Mouse (Mus musculus): ENCODE measurements around the gene Eml2. TPM values are rescaled to one million over a fixed set of nuclear protein-coding genes. Genes with fewer than 3 reads are reported as not detected.

Eml2 gene
- polyA plus RNA-seq, 1 experiment from 2014 or later = 1.9 TPM

- no peak for ATAC-seq (replicated peaks; ENCODE audit: low FRiP score, low TSS enrichment, low read depth)
- H3K9ac ChIP-seq (ENCODE audit: low read length) = no peak within 1 kb of the TSS
- no peak within 1 kb of the TSS for H3K4me3 ChIP-seq (ENCODE audit: low read depth, low read length)
- H3K4me2 ChIP-seq (ENCODE audit: low read length) = peak within 1 kb of the TSS; percentile 33
- H3K27ac ChIP-seq (ENCODE audit: low read depth) = no peak within 1 kb of the TSS
- no peak for DNase-seq (ENCODE audit: low spot score)
- peaks cover 22% of the 10 kb centered on the region for H3K4me1 ChIP-seq (replicated peaks; ENCODE audit: control insufficient read depth, insufficient read depth, low read length)
- H3K27me3 ChIP-seq (replicated peaks; ENCODE audit: control insufficient read depth, insufficient read depth, low read length) = peaks cover 8% of the 10 kb centered on the region; the same call in 1 of the 2 replicates
- 10% methylated on average over 14 of the region's 14 CpGs for WGBS
- H3K36me3 ChIP-seq (ENCODE audit: control insufficient read depth, insufficient read depth, low read length) = no peaks in the 10 kb centered on the region
- H3K9me3 ChIP-seq (ENCODE audit: control insufficient read depth, low read length) = no peaks in the 10 kb centered on the region
These were observed 10.4 kb upstream of the Eml2 start, which contains the start of gene Gipr for GRCm38 (mm10) chr7:19165656-19166423. TSS of gene Gipr (minus strand) at chr7:19166127.

GRCm38 (mm10) chr7:19166990-19167389 lies 9.2 kb upstream of the Eml2 start:
- Histone ChIP-seq H3K4me2 (ENCODE audit: low read length) (no peak overlapping the region), H3K4me1 (replicated peaks; ENCODE audit: control insufficient read depth, insufficient read depth, low read length) (peaks cover 22% of the 10 kb centered on the region), H3K9ac (ENCODE audit: low read length) (no peak overlapping the region), H3K4me3 (ENCODE audit: low read depth, low read length) (no peak overlapping the region), H3K27ac (ENCODE audit: low read depth) (no peak overlapping the region), H3K9me3 (ENCODE audit: control insufficient read depth, low read length) (no peaks in the 10 kb centered on the region), H3K36me3 (ENCODE audit: control insufficient read depth, insufficient read depth, low read length) (no peaks in the 10 kb centered on the region), H3K27me3 (replicated peaks; ENCODE audit: control insufficient read depth, insufficient read depth, low read length) (peaks cover 8% of the 10 kb centered on the region; the same call in 1 of the 2 replicates)
- no peak for ATAC-seq (replicated peaks; ENCODE audit: low FRiP score, low TSS enrichment, low read depth)
- DNase-seq (ENCODE audit: low spot score) = no peak
- WGBS = 89% methylated on average over 3 of the region's 3 CpGs

- ATAC-seq (replicated peaks; ENCODE audit: low FRiP score, low TSS enrichment, low read depth) = no peak
- Histone ChIP-seq H3K4me2 (ENCODE audit: low read length) (no peak overlapping the region), H3K4me3 (ENCODE audit: low read depth, low read length) (no peak overlapping the region), H3K4me1 (replicated peaks; ENCODE audit: control insufficient read depth, insufficient read depth, low read length) (peaks cover 29% of the 10 kb centered on the region), H3K9ac (ENCODE audit: low read length) (no peak overlapping the region), H3K27me3 (replicated peaks; ENCODE audit: control insufficient read depth, insufficient read depth, low read length) (peaks cover 8% of the 10 kb centered on the region; the same call in 1 of the 2 replicates), H3K9me3 (ENCODE audit: control insufficient read depth, low read length) (no peaks in the 10 kb centered on the region), H3K36me3 (ENCODE audit: control insufficient read depth, insufficient read depth, low read length) (no peaks in the 10 kb centered on the region), H3K27ac (ENCODE audit: low read depth) (peak overlapping the region; percentile 59)
- WGBS = 59% methylated on average over 10 of the region's 10 CpGs
- DNase-seq (ENCODE audit: low spot score) = no peak
These were observed 6.7 kb upstream of the Eml2 start for GRCm38 (mm10) chr7:19169506-19169905.

- WGBS = 44% methylated on average over 8 of the region's 8 CpGs
- Histone ChIP-seq H3K9ac (ENCODE audit: low read length) (no peak overlapping the region), H3K4me1 (replicated peaks; ENCODE audit: control insufficient read depth, insufficient read depth, low read length) (peaks cover 23% of the 10 kb centered on the region; the same call in 1 of the 2 replicates), H3K9me3 (ENCODE audit: control insufficient read depth, low read length) (no peaks in the 10 kb centered on the region), H3K4me2 (ENCODE audit: low read length) (no peak overlapping the region), H3K4me3 (ENCODE audit: low read depth, low read length) (no peak overlapping the region), H3K27ac (ENCODE audit: low read depth) (peak overlapping the region; percentile 59), H3K27me3 (replicated peaks; ENCODE audit: control insufficient read depth, insufficient read depth, low read length) (peaks cover 1% of the 10 kb centered on the region; the same call in 1 of the 2 replicates), H3K36me3 (ENCODE audit: control insufficient read depth, insufficient read depth, low read length) (no peaks in the 10 kb centered on the region)
- DNase-seq (ENCODE audit: low spot score) = no peak
- peak; percentile 43; the same call in 1 of the 2 replicates for ATAC-seq (replicated peaks; ENCODE audit: low FRiP score, low TSS enrichment, low read depth)
These were observed 6.1 kb upstream of the Eml2 start for GRCm38 (mm10) chr7:19170142-19170541.

GRCm38 (mm10) chr7:19171831-19172230 lies 4.4 kb upstream of the Eml2 start:
- WGBS = 56% methylated on average over 8 of the region's 8 CpGs
- no peaks in the 10 kb centered on the region for H3K9me3 ChIP-seq (ENCODE audit: control insufficient read depth, low read length)
- H3K36me3 ChIP-seq (ENCODE audit: control insufficient read depth, insufficient read depth, low read length) = no peaks in the 10 kb centered on the region
- no peak overlapping the region for H3K9ac ChIP-seq (ENCODE audit: low read length)
- no peak overlapping the region for H3K4me3 ChIP-seq (ENCODE audit: low read depth, low read length)
- no peak overlapping the region for H3K4me2 ChIP-seq (ENCODE audit: low read length)
- peaks cover 25% of the 10 kb centered on the region; the same call in 1 of the 2 replicates for H3K4me1 ChIP-seq (replicated peaks; ENCODE audit: control insufficient read depth, insufficient read depth, low read length)
- DNase-seq (ENCODE audit: low spot score) = no peak
- no peak for ATAC-seq (replicated peaks; ENCODE audit: low FRiP score, low TSS enrichment, low read depth)
- peaks cover 17% of the 10 kb centered on the region for H3K27me3 ChIP-seq (replicated peaks; ENCODE audit: control insufficient read depth, insufficient read depth, low read length)
- H3K27ac ChIP-seq (ENCODE audit: low read depth) = no peak overlapping the region

GRCm38 (mm10) chr7:19172874-19173273 lies 3.3 kb upstream of the Eml2 start:
- Histone ChIP-seq H3K9me3 (ENCODE audit: control insufficient read depth, low read length) (no peaks in the 10 kb centered on the region), H3K36me3 (ENCODE audit: control insufficient read depth, insufficient read depth, low read length) (no peaks in the 10 kb centered on the region), H3K27me3 (replicated peaks; ENCODE audit: control insufficient read depth, insufficient read depth, low read length) (peaks cover 27% of the 10 kb centered on the region), H3K4me1 (replicated peaks; ENCODE audit: control insufficient read depth, insufficient read depth, low read length) (peaks cover 25% of the 10 kb centered on the region; the same call in 1 of the 2 replicates), H3K4me3 (ENCODE audit: low read depth, low read length) (peak overlapping the region; percentile 27), H3K27ac (ENCODE audit: low read depth) (peak overlapping the region; percentile 33; the same call in 1 of the 2 replicates), H3K9ac (ENCODE audit: low read length) (no peak overlapping the region), H3K4me2 (ENCODE audit: low read length) (peak overlapping the region; percentile 50)
- ATAC-seq (replicated peaks; ENCODE audit: low FRiP score, low TSS enrichment, low read depth) = peak; percentile 61
- peak; percentile 94 for DNase-seq (ENCODE audit: low spot score)
- WGBS = 1% methylated on average over 17 of the region's 17 CpGs

GRCm38 (mm10) chr7:19176516-19176947 lies 311 bp downstream of the Eml2 start:
- Histone ChIP-seq H3K4me1 (replicated peaks; ENCODE audit: control insufficient read depth, insufficient read depth, low read length) (peaks cover 20% of the 10 kb centered on the region), H3K36me3 (ENCODE audit: control insufficient read depth, insufficient read depth, low read length) (no peaks in the 10 kb centered on the region), H3K4me3 (ENCODE audit: low read depth, low read length) (peak overlapping the region; percentile 18), H3K9ac (ENCODE audit: low read length) (no peak overlapping the region), H3K4me2 (ENCODE audit: low read length) (peak overlapping the region; percentile 38), H3K27me3 (replicated peaks; ENCODE audit: control insufficient read depth, insufficient read depth, low read length) (peaks cover 55% of the 10 kb centered on the region), H3K27ac (ENCODE audit: low read depth) (no peak overlapping the region), H3K9me3 (ENCODE audit: control insufficient read depth, low read length) (0 out of 2 replicates have a peak, but pooled peaks cover 4% of the 10 kb centered on the region)
- 12% methylated on average over 16 of the region's 21 CpGs for WGBS
- ATAC-seq (replicated peaks; ENCODE audit: low FRiP score, low TSS enrichment, low read depth) (no peak), DNase-seq (ENCODE audit: low spot score) (no peak)

- WGBS = 75% methylated on average over 7 of the region's 7 CpGs
- Histone ChIP-seq H3K36me3 (ENCODE audit: control insufficient read depth, insufficient read depth, low read length) (no peaks in the 10 kb centered on the region), H3K27ac (ENCODE audit: low read depth) (no peak overlapping the region), H3K27me3 (replicated peaks; ENCODE audit: control insufficient read depth, insufficient read depth, low read length) (peaks cover 55% of the 10 kb centered on the region), H3K4me3 (ENCODE audit: low read depth, low read length) (no peak overlapping the region), H3K9ac (ENCODE audit: low read length) (no peak overlapping the region), H3K4me1 (replicated peaks; ENCODE audit: control insufficient read depth, insufficient read depth, low read length) (peaks cover 25% of the 10 kb centered on the region), H3K9me3 (ENCODE audit: control insufficient read depth, low read length) (0 out of 2 replicates have a peak, but pooled peaks cover 4% of the 10 kb centered on the region), H3K4me2 (ENCODE audit: low read length) (no peak overlapping the region)
- no peak for DNase-seq (ENCODE audit: low spot score)
- no peak for ATAC-seq (replicated peaks; ENCODE audit: low FRiP score, low TSS enrichment, low read depth)
These were observed 995 bp downstream of the Eml2 start for GRCm38 (mm10) chr7:19177216-19177615.
